In genomic region chr2:45287530-45288009, GRCm38 (mm10) we compare ENCODE assay signal across 14 mouse cellular contexts.
DNase-seq lines count a peak whose midpoint lies in the region; ATAC-seq and TF ChIP-seq lines count a peak whose summit lies in the region.
"Had no signal": no experiment of that assay in that cellular context is flagged by ENCODE, and none has a peak within 500 bp of the region (broad histone marks: within the 10 kb centered on the region; RNA-seq: fewer than 3 reads in every experiment).

No protein-coding gene starts in this region.

- peak; percentile 66 for ATAC-seq in liver, postnatal 0 days
- no peak for ATAC-seq in liver, embryonic 11.5 days (replicated peaks; ENCODE audit: low FRiP score)
- peak; percentile 62 for ATAC-seq in forebrain, embryonic 14.5 days
- ATAC-seq: activated CD4-positive, CD25-positive, alpha-beta regulatory T cell, adult 4 months; CD4-positive, CD25-positive, alpha-beta regulatory T cell, adult 4 months had no signal

- H3K27ac ChIP-seq in liver, postnatal 0 days (ENCODE audit: low read depth) = no peak overlapping the region
- H3K27ac ChIP-seq in liver, embryonic 11.5 days (ENCODE audit: low read depth, low read length) = no peak overlapping the region
- no peak overlapping the region for H3K27ac ChIP-seq in forebrain, embryonic 14.5 days (ENCODE audit: low read depth, low read length)
- H3K27ac ChIP-seq: embryonic facial prominence, embryonic 12.5 days; heart, embryonic 13.5 days had no signal

- no peaks in the 10 kb centered on the region for H3K9me3 ChIP-seq in liver, postnatal 0 days (ENCODE audit: low read length)
- no peaks in the 10 kb centered on the region for H3K9me3 ChIP-seq in liver, embryonic 11.5 days (ENCODE audit: control insufficient read depth, low read length)
- H3K9me3 ChIP-seq in forebrain, embryonic 14.5 days (replicated peaks; ENCODE audit: control insufficient read depth, low read length) = no peaks in the 10 kb centered on the region
- H3K9me3 ChIP-seq: embryonic facial prominence, embryonic 12.5 days; heart, embryonic 13.5 days had no signal

- DNase-seq in liver, postnatal 0 days = no peak
- no peak for DNase-seq in liver, embryonic 11.5 days (ENCODE audit: low spot score)
- DNase-seq in forebrain, embryonic 14.5 days (ENCODE audit: low spot score) = peak; percentile 32
- DNase-seq in kidney, adult 8-10 months = peak; percentile 24 to 44
- DNase-seq in mesoderm, embryonic 11.5 days (ENCODE audit: low read depth, low spot score) = peak; percentile 5
- DNase-seq in ovary, postnatal 36 days (ENCODE audit: low spot score) = no peak
- no peak for DNase-seq in adrenal gland, postnatal 4 days (ENCODE audit: low spot score in 2 of 2)
- DNase-seq: cerebellum, adult 9-11 months; layer of hippocampus, adult 9-11 months; right cerebral cortex, postnatal 14 days had no signal

- no peaks in the 10 kb centered on the region for H3K27me3 ChIP-seq in liver, postnatal 0 days (ENCODE audit: insufficient read depth, low read length)
- no peaks in the 10 kb centered on the region for H3K27me3 ChIP-seq in liver, embryonic 11.5 days (replicated peaks; ENCODE audit: control insufficient read depth, insufficient read depth, low read length)
- H3K27me3 ChIP-seq in forebrain, embryonic 14.5 days (replicated peaks; ENCODE audit: control insufficient read depth, insufficient read depth, low read length) = no peaks in the 10 kb centered on the region
- H3K27me3 ChIP-seq: embryonic facial prominence, embryonic 12.5 days; heart, embryonic 13.5 days had no signal

- TF ChIP-seq EP300 in liver, postnatal 0 days (IDR thresholded peaks at IDR 0.05; ENCODE audit: low read depth) = no peak

- no peak overlapping the region for H3K4me3 ChIP-seq in liver, postnatal 0 days (ENCODE audit: low read depth, low read length)
- no peak overlapping the region for H3K4me3 ChIP-seq in liver, embryonic 11.5 days (ENCODE audit: low read depth, low read length)
- H3K4me3 ChIP-seq in forebrain, embryonic 14.5 days (ENCODE audit: low read depth, low read length) = no peak overlapping the region
- H3K4me3 ChIP-seq: embryonic facial prominence, embryonic 12.5 days; heart, embryonic 13.5 days had no signal

- H3K36me3 ChIP-seq in liver, postnatal 0 days (replicated peaks; ENCODE audit: insufficient read depth, low read length) = no peaks in the 10 kb centered on the region
- H3K36me3 ChIP-seq in liver, embryonic 11.5 days (ENCODE audit: control insufficient read depth, insufficient read depth, low read length) = no peaks in the 10 kb centered on the region
- H3K36me3 ChIP-seq in forebrain, embryonic 14.5 days (ENCODE audit: control insufficient read depth, insufficient read depth, low read length) = no peaks in the 10 kb centered on the region
- H3K36me3 ChIP-seq: embryonic facial prominence, embryonic 12.5 days; heart, embryonic 13.5 days had no signal

- 76% methylated on average over 7 of the region's 7 CpGs for WGBS in liver, postnatal 0 days (ENCODE audit: insufficient replicate concordance)
- 74% methylated on average over 7 of the region's 7 CpGs for WGBS in liver, embryonic 11.5 days
- 45% methylated on average over 7 of the region's 7 CpGs for WGBS in forebrain, embryonic 14.5 days

- TF ChIP-seq CTCF in liver, postnatal 0 days (IDR thresholded peaks at IDR 0.05; ENCODE audit: low read depth) = no peak

- H3K4me2 ChIP-seq in liver, postnatal 0 days (ENCODE audit: low read depth, low read length) = no peak overlapping the region
- no peak overlapping the region for H3K4me2 ChIP-seq in liver, embryonic 11.5 days
- no peak overlapping the region for H3K4me2 ChIP-seq in forebrain, embryonic 14.5 days (ENCODE audit: low read length)
- H3K4me2 ChIP-seq: embryonic facial prominence, embryonic 12.5 days; heart, embryonic 13.5 days had no signal

- no peak overlapping the region for H3K9ac ChIP-seq in liver, postnatal 0 days (replicated peaks)
- no peak overlapping the region for H3K9ac ChIP-seq in liver, embryonic 11.5 days (ENCODE audit: low read depth, low read length)
- H3K9ac ChIP-seq in forebrain, embryonic 14.5 days (ENCODE audit: low read length) = no peak overlapping the region
- H3K9ac ChIP-seq: embryonic facial prominence, embryonic 12.5 days; heart, embryonic 13.5 days had no signal

- no peaks in the 10 kb centered on the region for H3K4me1 ChIP-seq in liver, postnatal 0 days (ENCODE audit: insufficient read depth)
- no peaks in the 10 kb centered on the region for H3K4me1 ChIP-seq in liver, embryonic 11.5 days (replicated peaks; ENCODE audit: control insufficient read depth, insufficient read depth, low read length)
- H3K4me1 ChIP-seq in forebrain, embryonic 14.5 days (ENCODE audit: control insufficient read depth, insufficient read depth, low read length) = peaks cover 5% of the 10 kb centered on the region; the same call in 1 of the 2 replicates
- H3K4me1 ChIP-seq: embryonic facial prominence, embryonic 12.5 days had no signal

Comparison
In these comparisons a context has a peak if more than half of its experiments do, and no peak if none do; other contexts are left out.
1. DNase-seq: peak in forebrain, embryonic 14.5 days (single experiment), kidney, adult 8-10 months (2 of 2) and mesoderm, embryonic 11.5 days (single experiment); none in liver, postnatal 0 days (single experiment), liver, embryonic 11.5 days (single experiment), ovary, postnatal 36 days (single experiment) and adrenal gland, postnatal 4 days (0 of 2).